Mouse (Mus musculus) G1E (cell line): ENCODE data around the gene Slc25a53.
"Not testable (repeated sequence)": the region's sequence is repeated elsewhere in the genome, so short reads cannot be mapped to it uniquely, and the experiment has no call there.

ENCODE experiments used
- CTCF ChIP-seq: IDR thresholded peaks from 2 replicates; pipeline ENCODE4 v1.5.1; 2012; ENCODE audit warnings: low read depth, low read length, inconsistent platforms, mixed read lengths
- GATA1 ChIP-seq: IDR thresholded peaks from 2 replicates; pipeline ENCODE4 v1.6.1; 2012; ENCODE audit warnings: borderline replicate concordance, low read length, inconsistent platforms, mixed read lengths
- TAL1 ChIP-seq: conservative IDR thresholded peaks from 2 replicates; pipeline ENCODE4 v1.6.1; 2012; ENCODE audit warnings: low read depth, low read length, inconsistent platforms, mixed read lengths

DNA sequence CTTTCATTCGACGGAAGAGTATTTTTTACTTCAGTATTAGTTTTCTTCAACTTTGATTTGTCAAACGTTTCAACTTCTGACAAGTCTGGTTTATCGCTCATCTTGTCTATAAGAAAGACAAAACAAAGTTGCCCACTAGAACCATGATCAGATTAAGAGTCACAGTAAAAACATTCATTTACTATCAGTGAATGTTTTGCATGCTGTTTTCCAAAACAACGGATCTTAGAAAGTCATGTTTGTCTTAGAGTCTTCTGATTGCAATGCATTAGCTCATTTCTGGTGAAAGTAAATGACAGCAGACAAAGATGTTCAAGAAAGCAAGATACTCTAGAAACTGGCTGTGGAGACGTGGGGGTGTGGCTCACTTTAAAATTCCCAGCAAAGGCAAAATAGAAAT lies 62.7 kb downstream of the Slc25a53 start, which contains the start of gene Tmsb15b2:
- TF ChIP-seq CTCF, GATA1, TAL1: not testable (repeated sequence)
